Mouse (Mus musculus) ZHBTc4 (cell line): ENCODE results near the gene Zfp827.

Experiments used
- DNase-seq: peaks from one replicate; pipeline ENCODE4 v3.0.0-alpha.2; 2011; ENCODE audit warnings: low read depth, low spot score

Zfp827 gene

GRCm38 (mm10) chr8:79060013-79060609 lies 31.9 kb downstream of the Zfp827 start:
- DNase-seq = peak; percentile 51

GRCm38 (mm10) chr8:79065924-79066323 lies 37.7 kb downstream of the Zfp827 start:
- no peak for DNase-seq

GRCm38 (mm10) chr8:79067812-79068630 lies 39.8 kb downstream of the Zfp827 start:
- no peak for DNase-seq

- no peak for DNase-seq
These were observed 45.1 kb downstream of the Zfp827 start for GRCm38 (mm10) chr8:79073311-79073710.

GRCm38 (mm10) chr8:79074986-79075385 lies 46.7 kb downstream of the Zfp827 start:
- DNase-seq = no peak

GRCm38 (mm10) chr8:79077256-79077655 lies 49.0 kb downstream of the Zfp827 start:
- no peak for DNase-seq

GRCm38 (mm10) chr8:79078556-79079195 lies 50.4 kb downstream of the Zfp827 start:
- DNase-seq = peak; percentile 25

GRCm38 (mm10) chr8:79079196-79079561 lies 50.9 kb downstream of the Zfp827 start:
- peak; percentile 63 for DNase-seq

- DNase-seq = peak; percentile 61
These were observed 52.0 kb downstream of the Zfp827 start for GRCm38 (mm10) chr8:79080096-79080739.

GRCm38 (mm10) chr8:79081333-79081732 lies 53.1 kb downstream of the Zfp827 start:
- DNase-seq = no peak

- DNase-seq = no peak
These were observed 53.7 kb downstream of the Zfp827 start for GRCm38 (mm10) chr8:79081955-79082354.

GRCm38 (mm10) chr8:79083461-79084358 lies 55.5 kb downstream of the Zfp827 start:
- no peak for DNase-seq

GRCm38 (mm10) chr8:79084359-79084820 lies 56.2 kb downstream of the Zfp827 start:
- DNase-seq = no peak

- no peak for DNase-seq
These were observed 66.2 kb downstream of the Zfp827 start for GRCm38 (mm10) chr8:79094422-79094821.

GRCm38 (mm10) chr8:79095162-79095561 lies 66.9 kb downstream of the Zfp827 start:
- no peak for DNase-seq

- DNase-seq = no peak
These were observed 68.7 kb downstream of the Zfp827 start for GRCm38 (mm10) chr8:79096970-79097369.

- no peak for DNase-seq
These were observed 74.5 kb downstream of the Zfp827 start for GRCm38 (mm10) chr8:79102707-79103106.

GRCm38 (mm10) chr8:79103185-79103878 lies 75.1 kb downstream of the Zfp827 start:
- no peak for DNase-seq

- peak; percentile 53 for DNase-seq
These were observed 75.8 kb downstream of the Zfp827 start for GRCm38 (mm10) chr8:79103923-79104580.

- DNase-seq = no peak
These were observed 76.4 kb downstream of the Zfp827 start for GRCm38 (mm10) chr8:79104634-79105033.
